Mouse (Mus musculus): ENCODE data around the gene Foxj2. TPM values are rescaled to one million over a fixed set of nuclear protein-coding genes. Genes with fewer than 3 reads are reported as not detected.
A peak's percentile ranks its signal among the peaks of the same experiment; 100 is the strongest.

Foxj2 gene
- polyA plus RNA-seq, 1 experiment from 2014 or later: 2.8 TPM

DNA sequence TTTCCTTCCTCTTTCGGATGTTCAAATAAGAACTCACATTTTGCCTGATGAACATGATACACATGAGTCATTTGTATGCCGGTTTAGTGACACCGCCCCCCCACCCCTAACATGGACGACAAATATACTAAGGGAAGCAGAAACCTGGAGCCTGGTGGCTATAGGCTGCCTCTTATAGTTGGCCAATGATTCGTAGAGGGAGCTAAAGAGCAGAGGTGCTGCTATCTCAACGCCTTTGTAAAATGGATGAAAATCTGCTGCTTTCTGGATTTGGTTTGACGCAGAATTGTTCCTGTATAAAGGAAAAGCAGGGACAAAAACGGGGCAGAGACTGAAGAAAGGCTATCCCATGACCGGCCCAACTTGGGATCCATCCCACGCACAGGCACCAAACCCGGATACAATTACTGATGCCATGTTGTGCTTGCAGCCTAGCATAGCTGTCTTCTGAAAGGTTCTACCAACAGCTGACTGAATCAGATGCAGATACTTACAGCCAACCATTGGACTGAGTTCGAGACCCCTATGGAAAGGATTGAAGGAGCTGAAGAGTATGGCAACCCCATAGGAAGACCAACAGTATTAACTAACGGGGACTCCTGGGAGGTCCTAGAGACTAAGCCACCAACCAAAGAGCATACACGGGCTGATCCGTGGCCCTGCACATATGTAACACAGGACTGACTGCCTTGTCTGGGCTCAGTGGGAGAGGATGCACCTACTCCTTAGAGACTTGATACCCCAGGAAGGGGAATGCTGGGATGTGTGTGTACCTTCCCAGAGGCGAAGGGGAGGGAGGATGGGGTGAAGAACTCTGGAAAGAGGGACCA, 7.7 kb upstream of the Foxj2 start:
- peak; percentile 52 for ATAC-seq
- Histone ChIP-seq H3K9me3 (ENCODE audit: control insufficient read depth) (no peaks in the 10 kb centered on the region), H3K4me3 (ENCODE audit: low read depth, low read length) (peak overlapping the region; percentile 56), H3K36me3 (ENCODE audit: control insufficient read depth, insufficient read depth) (no peaks in the 10 kb centered on the region), H3K27me3 (replicated peaks; ENCODE audit: control insufficient read depth, insufficient read depth, low read length) (no peaks in the 10 kb centered on the region), H3K27ac (ENCODE audit: low read depth, low read length) (peak overlapping the region; percentile 99), H3K4me2 (replicated peaks; ENCODE audit: low read depth) (peak overlapping the region; percentile 65), H3K9ac (ENCODE audit: low read depth, low read length) (peak overlapping the region; percentile 78; the same call in 1 of the 2 replicates), H3K4me1 (replicated peaks; ENCODE audit: control insufficient read depth, insufficient read depth, low read length) (peaks cover 5% of the 10 kb centered on the region; the same call in 1 of the 2 replicates)
- peak; percentile 64 for TF ChIP-seq CTCF (IDR thresholded peaks at IDR 0.05; ENCODE audit: low read depth)
- 27% methylated on average over 16 of the region's 16 CpGs for WGBS

- H3K4me3 ChIP-seq (ENCODE audit: low read depth, low read length): no peak overlapping the region
- TF ChIP-seq CTCF (IDR thresholded peaks at IDR 0.05; ENCODE audit: low read depth): no peak
- WGBS: 90% methylated on average over 4 of the region's 4 CpGs
- no peaks in the 10 kb centered on the region for H3K9me3 ChIP-seq (ENCODE audit: control insufficient read depth)
- no peak overlapping the region for H3K4me2 ChIP-seq (replicated peaks; ENCODE audit: low read depth)
- no peak overlapping the region for H3K27ac ChIP-seq (ENCODE audit: low read depth, low read length)
- H3K9ac ChIP-seq (ENCODE audit: low read depth, low read length): no peak overlapping the region
- H3K36me3 ChIP-seq (ENCODE audit: control insufficient read depth, insufficient read depth): no peaks in the 10 kb centered on the region
- H3K27me3 ChIP-seq (replicated peaks; ENCODE audit: control insufficient read depth, insufficient read depth, low read length): no peaks in the 10 kb centered on the region
- H3K4me1 ChIP-seq (replicated peaks; ENCODE audit: control insufficient read depth, insufficient read depth, low read length): peaks cover 5% of the 10 kb centered on the region; the same call in 1 of the 2 replicates
- ATAC-seq: no peak
These were observed 7.0 kb upstream of the Foxj2 start for GRCm38 (mm10) chr6:122812716-122813115.

DNA sequence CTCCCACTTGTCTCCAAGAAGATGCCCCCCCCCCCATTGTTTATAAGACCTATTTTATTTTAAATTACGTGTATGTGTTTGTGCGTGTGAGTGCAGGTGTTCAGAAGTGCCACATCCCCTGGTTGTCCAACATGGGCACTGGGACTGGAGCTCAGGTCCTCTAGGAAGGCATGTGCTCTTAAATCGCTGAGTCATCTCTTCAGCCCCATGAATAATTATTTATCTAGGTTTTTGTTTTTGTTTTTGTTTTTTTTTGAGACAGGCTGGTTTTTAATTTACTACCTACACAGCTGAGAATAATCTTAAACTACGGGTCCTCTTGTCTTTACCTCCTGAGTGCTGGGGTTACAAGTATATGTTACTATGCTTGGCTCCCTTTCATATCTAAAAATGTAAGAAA, 6.1 kb upstream of the Foxj2 start:
- 83% methylated on average over 4 of the region's 4 CpGs for WGBS
- Histone ChIP-seq H3K4me3 (ENCODE audit: low read depth, low read length) (no peak overlapping the region), H3K9ac (ENCODE audit: low read depth, low read length) (no peak overlapping the region), H3K9me3 (ENCODE audit: control insufficient read depth) (no peaks in the 10 kb centered on the region), H3K27ac (ENCODE audit: low read depth, low read length) (no peak overlapping the region), H3K4me1 (replicated peaks; ENCODE audit: control insufficient read depth, insufficient read depth, low read length) (peaks cover 5% of the 10 kb centered on the region; the same call in 1 of the 2 replicates), H3K4me2 (replicated peaks; ENCODE audit: low read depth) (no peak overlapping the region), H3K36me3 (ENCODE audit: control insufficient read depth, insufficient read depth) (no peaks in the 10 kb centered on the region), H3K27me3 (replicated peaks; ENCODE audit: control insufficient read depth, insufficient read depth, low read length) (no peaks in the 10 kb centered on the region)
- no peak for ATAC-seq
- no peak for TF ChIP-seq CTCF (IDR thresholded peaks at IDR 0.05; ENCODE audit: low read depth)

DNA sequence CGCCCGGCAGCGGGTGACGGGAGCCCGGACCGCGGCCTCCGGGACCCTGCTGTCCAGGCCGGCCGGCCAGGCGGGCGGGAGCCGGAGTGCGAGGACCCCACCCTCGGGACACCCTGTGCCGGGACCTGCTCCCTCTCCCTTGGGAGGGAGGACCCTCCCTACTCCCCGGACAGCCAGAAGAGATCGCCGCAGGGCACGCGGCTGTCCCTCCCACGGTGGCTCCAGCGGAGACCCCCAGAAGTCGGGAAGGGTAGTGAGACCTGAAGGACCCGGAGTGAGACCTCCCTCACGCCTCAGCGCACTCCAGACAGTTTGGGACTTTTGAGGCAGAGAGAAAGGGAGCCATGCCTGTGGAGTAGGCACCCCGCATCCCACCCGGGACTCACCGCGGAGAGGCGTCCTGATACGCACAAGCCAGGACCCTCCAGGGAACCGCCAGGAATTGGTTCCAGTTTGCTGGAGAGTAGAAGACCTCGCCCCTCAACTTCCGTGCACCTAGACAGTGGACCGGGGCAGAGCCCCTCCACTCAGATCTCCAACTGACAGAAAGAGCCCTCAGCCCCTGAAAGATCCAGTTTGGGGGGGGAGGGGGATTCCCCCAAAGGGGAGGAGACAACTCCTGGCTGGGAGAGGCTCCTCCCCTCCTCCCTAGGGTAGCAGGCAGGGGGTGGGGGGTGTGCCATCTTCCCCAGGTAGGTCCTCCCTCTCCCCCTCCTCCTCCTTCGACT, 521 bp downstream of the Foxj2 start:
- no peaks in the 10 kb centered on the region for H3K36me3 ChIP-seq (ENCODE audit: control insufficient read depth, insufficient read depth)
- H3K9me3 ChIP-seq (ENCODE audit: control insufficient read depth): no peaks in the 10 kb centered on the region
- no peaks in the 10 kb centered on the region for H3K27me3 ChIP-seq (replicated peaks; ENCODE audit: control insufficient read depth, insufficient read depth, low read length)
- TF ChIP-seq CTCF (IDR thresholded peaks at IDR 0.05; ENCODE audit: low read depth): no peak
- peaks cover 5% of the 10 kb centered on the region; the same call in 1 of the 2 replicates for H3K4me1 ChIP-seq (replicated peaks; ENCODE audit: control insufficient read depth, insufficient read depth, low read length)
- peak overlapping the region; percentile 98 for H3K9ac ChIP-seq (ENCODE audit: low read depth, low read length)
- whole genome bisulfite sequencing: 0% methylated on average over 37 of the region's 38 CpGs
- peak overlapping the region; percentile 91 for H3K4me3 ChIP-seq (ENCODE audit: low read depth, low read length)
- peak overlapping the region; percentile 86 for H3K27ac ChIP-seq (ENCODE audit: low read depth, low read length)
- H3K4me2 ChIP-seq (replicated peaks; ENCODE audit: low read depth): peak overlapping the region; percentile 96
- ATAC-seq: peak; percentile 66

- peak overlapping the region; percentile 98 for H3K9ac ChIP-seq (ENCODE audit: low read depth, low read length)
- TF ChIP-seq CTCF (IDR thresholded peaks at IDR 0.05; ENCODE audit: low read depth): no peak
- H3K9me3 ChIP-seq (ENCODE audit: control insufficient read depth): no peaks in the 10 kb centered on the region
- no peak overlapping the region for H3K27ac ChIP-seq (ENCODE audit: low read depth, low read length)
- H3K4me2 ChIP-seq (replicated peaks; ENCODE audit: low read depth): peak overlapping the region; percentile 96
- H3K4me3 ChIP-seq (ENCODE audit: low read depth, low read length): peak overlapping the region; percentile 91
- 17% methylated on average over 15 of the region's 15 CpGs for WGBS
- H3K36me3 ChIP-seq (ENCODE audit: control insufficient read depth, insufficient read depth): no peaks in the 10 kb centered on the region
- peak; percentile 17; the same call in 1 of the 2 replicates for ATAC-seq
- H3K4me1 ChIP-seq (replicated peaks; ENCODE audit: control insufficient read depth, insufficient read depth, low read length): peaks cover 13% of the 10 kb centered on the region; the same call in 1 of the 2 replicates
- H3K27me3 ChIP-seq (replicated peaks; ENCODE audit: control insufficient read depth, insufficient read depth, low read length): no peaks in the 10 kb centered on the region
These were observed 1.3 kb downstream of the Foxj2 start for GRCm38 (mm10) chr6:122820799-122821650.
